Mouse (Mus musculus) CH12.LX (cell line): ENCODE data around the gene Dtx3l. TPM values are rescaled to one million over a fixed set of nuclear protein-coding genes. Genes with fewer than 3 reads are reported as not detected.
"Not testable (repeated sequence)": the region's sequence is repeated elsewhere in the genome, so short reads cannot be mapped to it uniquely, and the experiment has no call there.

Experiments
- DNase-seq: peaks from one replicate; pipeline ENCODE4 v3.0.0-alpha.2; 2013; ENCODE audit errors: extremely low read depth
- H3K27ac ChIP-seq: 2 replicates; pipeline ENCODE4 v1.5.1; 2012; ENCODE audit warnings: low read depth, mild to moderate bottlenecking, control low read depth, moderate library complexity; ENCODE audit not compliant: insufficient read depth
- H3K27me3 ChIP-seq: replicated peaks from 2 replicates; pipeline ENCODE3; 2012; ENCODE audit warnings: inconsistent platforms
- H3K36me3 ChIP-seq, 2 experiments: replicated peaks in 1 of 2; 2 replicates each; pipeline versions ENCODE3 to v1.6.1; 2012; ENCODE audit warnings: inconsistent platforms in 1 of 2, low read length in 1 of 2, mild to moderate bottlenecking in 1 of 2, mixed read lengths in 1 of 2, moderate library complexity in 1 of 2; ENCODE audit not compliant: control insufficient read depth in 1 of 2, insufficient read depth in 1 of 2
- H3K4me1 ChIP-seq, 2 experiments: 2 replicates each; pipeline ENCODE4 v1.6.1; 2012; ENCODE audit warnings: inconsistent platforms in 1 of 2, moderate library complexity in 1 of 2; ENCODE audit not compliant: insufficient read depth in 2 of 2, control insufficient read depth in 1 of 2
- H3K4me2 ChIP-seq: 2 replicates; pipeline ENCODE4 v1.6.1; 2012; ENCODE audit warnings: low read depth, mild to moderate bottlenecking, control low read depth; ENCODE audit not compliant: poor library complexity, insufficient read depth, severe bottlenecking
- H3K4me3 ChIP-seq, 3 experiments: fragments of 150-350 bp in 1 of 3; sonication (generic) in 1 of 3; replicated peaks in 1 of 3; 2 replicates each; pipeline versions ENCODE3 to v1.5.1; 2011 to 2012; ENCODE audit warnings: low read depth in 2 of 3, low read length in 2 of 3, mild to moderate bottlenecking in 2 of 3, moderate library complexity in 2 of 3, control low read depth in 1 of 3, improper control_type of control experiment in 1 of 3, inconsistent platforms in 1 of 3, mixed read lengths in 1 of 3; ENCODE audit not compliant: poor library complexity in 1 of 3
- H3K79me2 ChIP-seq: replicated peaks from 2 replicates; pipeline ENCODE4 v1.6.1; 2012; ENCODE audit warnings: mild to moderate bottlenecking, moderate library complexity; ENCODE audit not compliant: control insufficient read depth, poor library complexity, insufficient read depth, severe bottlenecking; ENCODE audit errors: extremely low read depth
- H3K9ac ChIP-seq: 2 replicates; pipeline ENCODE4 v1.6.1; 2012; ENCODE audit warnings: low read depth, mild to moderate bottlenecking, control low read depth, moderate library complexity; ENCODE audit not compliant: insufficient read depth
- H3K9me3 ChIP-seq: replicated peaks from 2 replicates; pipeline ENCODE3; 2012; ENCODE audit warnings: low read length, inconsistent platforms, mixed read lengths
- CTCF ChIP-seq, 2 experiments: IDR thresholded peaks in 1 of 2; conservative IDR thresholded peaks in 1 of 2; 2 replicates each; pipeline ENCODE4 v1.5.1; 2011 to 2012; ENCODE audit warnings: low read depth in 2 of 2, low read length in 2 of 2, improper control_type of control experiment in 1 of 2, inconsistent platforms in 1 of 2, mild to moderate bottlenecking in 1 of 2, moderate library complexity in 1 of 2
- EP300 ChIP-seq: IDR thresholded peaks from 2 replicates; pipeline ENCODE4 v1.6.1; 2011; ENCODE audit warnings: low read length, improper control_type of control experiment
- ETS1 ChIP-seq: conservative IDR thresholded peaks from 2 replicates; pipeline ENCODE4 v1.6.1; 2012; ENCODE audit warnings: low read depth, mild to moderate bottlenecking, inconsistent platforms, low read length, improper control_type of control experiment, moderate library complexity
- GABPA ChIP-seq: IDR thresholded peaks from 2 replicates; pipeline ENCODE4 v1.6.1; 2012; ENCODE audit warnings: low read depth, low read length, improper control_type of control experiment, inconsistent platforms; ENCODE audit not compliant: insufficient replicate concordance
- IRF4 ChIP-seq: IDR thresholded peaks from 2 replicates; pipeline ENCODE4 v1.6.1; 2014; ENCODE audit warnings: low read depth, mild to moderate bottlenecking, inconsistent platforms, low read length, improper control_type of control experiment
- JUN ChIP-seq: IDR thresholded peaks from 2 replicates; pipeline ENCODE4 v1.6.1; 2011; ENCODE audit warnings: low read depth, mild to moderate bottlenecking, low read length, improper control_type of control experiment, moderate library complexity; ENCODE audit not compliant: insufficient read depth
- JUND ChIP-seq: conservative IDR thresholded peaks from 2 replicates; pipeline ENCODE4 v1.6.1; 2011; ENCODE audit warnings: low read depth, low read length, improper control_type of control experiment
- MAFK ChIP-seq: IDR thresholded peaks from 2 replicates; pipeline ENCODE4 v1.6.1; 2011; ENCODE audit warnings: low read length, improper control_type of control experiment; ENCODE audit not compliant: insufficient replicate concordance
- MAZ ChIP-seq: IDR thresholded peaks from 2 replicates; pipeline ENCODE4 v1.6.1; 2012; ENCODE audit warnings: low read depth, mild to moderate bottlenecking, inconsistent platforms, low read length, improper control_type of control experiment, moderate library complexity
- MEF2A ChIP-seq: IDR thresholded peaks from 2 replicates; pipeline ENCODE4 v1.6.1; 2014; ENCODE audit warnings: low read depth, mild to moderate bottlenecking, inconsistent platforms, low read length, improper control_type of control experiment, borderline replicate concordance
- MYC ChIP-seq: IDR thresholded peaks from 2 replicates; pipeline ENCODE4 v1.6.1; 2011; ENCODE audit warnings: low read depth, mild to moderate bottlenecking, improper control_type of control experiment, low read length
- RCOR1 ChIP-seq: conservative IDR thresholded peaks from 2 replicates; pipeline ENCODE4 v1.6.1; 2012; ENCODE audit warnings: low read depth, mild to moderate bottlenecking, inconsistent platforms, low read length, improper control_type of control experiment
- dilution Hi-C: fragments of 300-500 bp; cut with MboI; formaldehyde crosslinking; loops from 2 replicates; pipeline ENCODE4 v1.14.3; 2020; ENCODE audit warnings: low sequenced_read_pairs; ENCODE audit not compliant: extremely low pct_unique_long_range_greater_than_20kb, extremely low pct_ligation_motif_present
- in situ Hi-C: fragments of 300-500 bp; cut with MboI; formaldehyde crosslinking; loops from 3 replicates; pipeline ENCODE4 v1.14.3; 2019; ENCODE audit warnings: low sequenced_read_pairs, low pct_ligation_motif_present, low pct_unique_long_range_greater_than_20kb, mixed read lengths
- polyA plus RNA-seq: library from polyadenylated mRNA; unstranded; fragments of >175 nt; gene quantifications from 2 replicates; pipeline ENCODE4 v1.2.1, GENCODE M21; 2012; ENCODE audit warnings: low read depth; ENCODE audit not compliant: insufficient read length
- total RNA-seq, 2 experiments: library from RNA; depleted of rRNA; stranded (reverse); fragments of 300-350 nt in 1 of 2; fragments of >200 nt in 1 of 2; gene quantifications; 2 replicates each; pipeline ENCODE4 v1.2.3; 2012 to 2014

Gene Dtx3l
- total and polyA plus RNA-seq, 3 experiments: 14.4 to 21.1 (median 17.4) TPM

DNA sequence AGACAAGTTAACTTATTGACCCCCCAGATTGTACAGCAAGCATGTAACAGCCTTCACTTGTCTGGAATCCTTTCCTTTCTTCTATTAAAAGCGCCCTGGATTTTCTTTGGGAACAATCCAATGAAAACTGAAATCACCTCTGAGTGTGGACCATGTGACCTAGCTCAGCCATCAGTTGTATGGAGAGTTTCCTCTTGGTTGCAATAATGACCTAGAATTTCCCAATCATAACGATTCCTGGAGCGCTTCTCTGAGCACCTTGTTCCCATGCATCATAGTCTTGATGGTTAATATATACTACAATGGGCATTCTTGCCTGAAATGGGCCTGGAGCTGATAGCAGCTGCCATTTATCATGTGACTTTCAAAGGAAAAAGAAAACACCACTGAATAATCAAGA, 38.4 kb downstream of the Dtx3l start:
- Histone ChIP-seq H3K27ac (no peak overlapping the region), H3K79me2 (no peaks in the 10 kb centered on the region), H3K36me3 (no peaks in the 10 kb centered on the region), H3K4me3 (no peak overlapping the region), H3K9me3 (peaks cover 20% of the 10 kb centered on the region), H3K9ac (no peak overlapping the region), H3K27me3 (no peaks in the 10 kb centered on the region), H3K4me1 (peaks cover 6 to 21% of the 10 kb centered on the region in 2 experiments; a peak in 3 of 4 replicates), H3K4me2 (no peak overlapping the region)
- in situ Hi-C loops (no loop called here), dilution Hi-C loops (no loop called here)
- no peak for TF ChIP-seq MYC
- TF ChIP-seq GABPA: no peak
- no peak for TF ChIP-seq MAZ
- TF ChIP-seq JUND: no peak
- TF ChIP-seq ETS1: no peak
- TF ChIP-seq JUN: no peak
- no peak for TF ChIP-seq MAFK
- TF ChIP-seq CTCF (conservative IDR thresholded peaks at IDR 0.05 in 1 of 2, IDR thresholded peaks at IDR 0.05 in 1 of 2; ENCODE audit: low read depth in 2 of 2, low read length in 2 of 2): no peak
- TF ChIP-seq RCOR1: no peak
- no peak for DNase-seq

DNA sequence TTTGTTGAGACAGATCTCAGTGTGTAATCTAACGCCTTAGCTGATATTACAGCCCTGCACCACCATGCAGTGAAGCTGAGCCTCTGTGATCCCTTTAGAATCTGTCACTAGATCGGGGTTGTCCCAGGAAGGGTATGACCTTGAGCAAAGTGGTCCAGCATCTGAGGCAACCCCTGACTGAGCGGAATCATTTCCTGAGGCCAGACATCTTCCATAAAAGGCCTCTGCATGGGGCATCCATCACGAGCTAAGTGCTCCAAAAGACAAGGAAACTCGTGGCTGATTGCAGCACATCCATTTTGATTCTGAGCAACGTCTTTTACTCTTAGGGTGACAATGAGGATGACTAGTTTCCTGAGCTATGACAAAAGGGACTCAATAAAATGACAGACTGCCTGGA, 44.0 kb downstream of the Dtx3l start:
- no peak overlapping the region for H3K27ac ChIP-seq
- no peaks in the 10 kb centered on the region for H3K4me1 ChIP-seq
- TF ChIP-seq EP300 (no peak), IRF4 (no peak), MEF2A (no peak)
- TF ChIP-seq, all 38 proteins: peak for 0
- Histone ChIP-seq H3K9ac (no peak overlapping the region), H3K4me3 (no peak overlapping the region), H3K36me3 (no peaks in the 10 kb centered on the region), H3K27me3 (no peaks in the 10 kb centered on the region), H3K79me2 (no peaks in the 10 kb centered on the region), H3K4me2 (no peak overlapping the region), H3K9me3 (peaks cover 2% of the 10 kb centered on the region)
- DNase-seq: no peak
- in situ Hi-C loops: no loop called here
- dilution Hi-C loops: no loop called here

DNA sequence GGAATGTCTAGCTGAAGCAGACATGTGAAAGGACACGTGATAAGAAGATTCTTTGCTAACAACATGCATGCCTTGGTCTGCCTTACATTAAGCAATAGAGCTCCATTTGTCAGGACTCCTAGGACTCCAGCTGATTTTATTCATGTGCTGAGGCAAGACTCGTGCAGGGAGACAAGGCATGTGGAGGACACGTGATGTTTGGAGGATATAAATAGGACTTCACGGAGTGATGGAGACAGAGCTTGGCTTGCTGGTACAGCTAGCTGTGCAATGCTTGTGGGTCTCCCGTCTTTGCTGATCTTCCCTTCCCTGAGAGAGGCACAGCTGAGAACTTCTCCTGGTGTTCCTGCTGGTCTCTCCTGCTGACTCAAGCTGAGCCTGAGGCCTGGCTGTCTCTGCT, 47.3 kb downstream of the Dtx3l start:
- DNase-seq, H3K4me3 ChIP-seq, H3K9ac ChIP-seq, H3K27ac ChIP-seq, H3K36me3 ChIP-seq, H3K4me2 ChIP-seq, dilution Hi-C loops, in situ Hi-C loops, H3K9me3 ChIP-seq, H3K79me2 ChIP-seq, H3K27me3 ChIP-seq: not testable (repeated sequence)
- peaks cover 9 to 17% of the 10 kb centered on the region in 2 experiments for H3K4me1 ChIP-seq
